Mouse (Mus musculus) E14TG2a.4 (cell line): Measurements from ENCODE around the gene Bcan.

Experiments used
- H3K27me3 ChIP-seq: 2 replicates; pipeline ENCODE4 v1.6.1; 2014; ENCODE audit warnings: low read length, control low read depth; ENCODE audit not compliant: insufficient read depth
- H3K36me3 ChIP-seq: 2 replicates; pipeline ENCODE4 v1.6.1; 2014; ENCODE audit warnings: low read length, control low read depth; ENCODE audit not compliant: insufficient read depth
- H3K4me1 ChIP-seq: replicated peaks from 2 replicates; pipeline ENCODE4 v1.6.1; 2014; ENCODE audit warnings: low read depth, low read length, control low read depth
- H3K4me3 ChIP-seq: replicated peaks from 2 replicates; pipeline ENCODE4 v1.5.1; 2014; ENCODE audit warnings: mild to moderate bottlenecking, low read length
- H3K9me3 ChIP-seq: 2 replicates; pipeline ENCODE4 v1.6.1; 2014; ENCODE audit warnings: low read length, control low read depth
- CTCF ChIP-seq: conservative IDR thresholded peaks from 2 replicates; pipeline ENCODE4 v1.5.1; 2014; ENCODE audit warnings: low read length
- NANOG ChIP-seq: IDR thresholded peaks from 2 replicates; pipeline ENCODE4 v1.6.1; 2014; ENCODE audit warnings: borderline replicate concordance, low read length, mixed read lengths
- POU5F1 ChIP-seq: IDR thresholded peaks from 2 replicates; pipeline ENCODE4 v1.6.1; 2014; ENCODE audit warnings: low read length, borderline replicate concordance

The Bcan gene

DNA sequence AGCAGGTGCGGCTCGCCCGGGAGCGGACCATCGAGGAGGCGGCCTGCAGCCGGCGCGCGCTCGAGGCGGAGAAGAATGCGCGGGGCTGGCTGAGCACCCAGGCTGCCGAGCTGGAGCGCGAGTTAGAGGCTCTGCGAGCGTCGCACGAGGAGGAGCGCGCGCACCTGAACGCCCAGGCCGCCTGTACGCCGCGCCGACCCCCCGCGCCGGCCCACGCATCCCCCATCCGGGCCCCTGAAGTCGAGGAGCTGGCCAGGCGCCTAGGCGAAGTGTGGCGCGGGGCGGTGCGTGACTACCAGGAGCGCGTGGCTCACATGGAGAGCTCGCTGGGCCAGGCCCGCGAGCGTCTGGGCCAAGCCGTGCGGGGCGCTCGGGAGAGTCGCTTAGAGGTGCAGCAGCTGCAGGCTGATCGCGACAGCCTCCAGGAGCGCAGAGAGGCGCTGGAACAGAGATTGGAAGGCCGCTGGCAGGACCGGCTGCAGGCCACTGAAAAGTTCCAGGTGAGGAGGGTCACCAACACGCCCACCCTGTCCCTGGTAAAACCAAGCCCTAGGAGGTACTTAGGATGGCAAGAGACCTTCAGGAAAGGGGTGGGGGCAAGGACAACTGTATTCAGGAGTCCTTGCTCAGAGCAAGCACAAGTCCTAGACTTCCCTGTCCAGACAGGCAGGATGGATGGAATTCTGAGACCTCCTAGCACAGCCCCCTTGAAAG lies 28.4 kb downstream of the Bcan start:
- peaks cover 2% of the 10 kb centered on the region; the same call in 1 of the 2 replicates for H3K9me3 ChIP-seq
- peaks cover 3% of the 10 kb centered on the region; the same call in 1 of the 2 replicates for H3K36me3 ChIP-seq
- no peak for TF ChIP-seq CTCF
- no peak for TF ChIP-seq POU5F1
- no peak for TF ChIP-seq NANOG
- peaks cover 87% of the 10 kb centered on the region for H3K27me3 ChIP-seq
- H3K4me1 ChIP-seq, result peaks cover 54% of the 10 kb centered on the region
- H3K4me3 ChIP-seq, result peak overlapping the region; percentile 79

DNA sequence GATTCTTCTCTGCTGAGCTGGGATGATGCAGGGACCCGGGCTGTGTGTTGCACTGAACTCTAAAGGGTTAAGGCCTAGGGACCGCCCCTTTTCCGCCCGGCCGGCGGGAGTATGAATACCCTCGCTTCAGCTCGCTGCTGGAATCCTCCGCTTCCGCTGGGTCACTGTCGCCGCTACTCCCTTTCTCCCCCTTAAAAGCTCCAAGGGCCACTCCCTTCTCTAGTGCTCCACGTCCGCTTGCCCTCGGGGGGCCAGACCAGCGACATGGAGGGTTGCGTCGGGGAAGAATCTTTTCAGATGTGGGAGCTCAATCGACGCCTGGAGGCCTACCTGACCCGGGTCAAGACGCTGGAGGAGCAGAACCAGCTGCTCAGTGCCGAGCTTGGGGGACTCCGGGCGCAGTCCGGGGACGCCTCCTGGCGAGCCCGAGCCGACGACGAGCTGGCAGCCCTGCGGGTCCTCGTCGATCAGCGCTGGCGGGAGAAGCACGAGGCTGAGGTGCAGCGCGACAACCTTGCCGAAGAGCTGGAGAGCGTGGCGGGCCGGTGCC lies 29.0 kb downstream of the Bcan start, which contains the start of gene Nes:
Gene Nes, plus strand, starts transcription at position 140 of the 550 bp plus-strand sequence.
- H3K36me3 ChIP-seq, result peaks cover 3% of the 10 kb centered on the region; the same call in 1 of the 2 replicates
- peak within 1 kb of the TSS; percentile 79 for H3K4me3 ChIP-seq
- H3K4me1 ChIP-seq, result peaks cover 54% of the 10 kb centered on the region
- peaks cover 84% of the 10 kb centered on the region for H3K27me3 ChIP-seq
- H3K9me3 ChIP-seq, result no peaks in the 10 kb centered on the region
- TF ChIP-seq POU5F1 (no peak), NANOG (no peak), CTCF (no peak)

DNA sequence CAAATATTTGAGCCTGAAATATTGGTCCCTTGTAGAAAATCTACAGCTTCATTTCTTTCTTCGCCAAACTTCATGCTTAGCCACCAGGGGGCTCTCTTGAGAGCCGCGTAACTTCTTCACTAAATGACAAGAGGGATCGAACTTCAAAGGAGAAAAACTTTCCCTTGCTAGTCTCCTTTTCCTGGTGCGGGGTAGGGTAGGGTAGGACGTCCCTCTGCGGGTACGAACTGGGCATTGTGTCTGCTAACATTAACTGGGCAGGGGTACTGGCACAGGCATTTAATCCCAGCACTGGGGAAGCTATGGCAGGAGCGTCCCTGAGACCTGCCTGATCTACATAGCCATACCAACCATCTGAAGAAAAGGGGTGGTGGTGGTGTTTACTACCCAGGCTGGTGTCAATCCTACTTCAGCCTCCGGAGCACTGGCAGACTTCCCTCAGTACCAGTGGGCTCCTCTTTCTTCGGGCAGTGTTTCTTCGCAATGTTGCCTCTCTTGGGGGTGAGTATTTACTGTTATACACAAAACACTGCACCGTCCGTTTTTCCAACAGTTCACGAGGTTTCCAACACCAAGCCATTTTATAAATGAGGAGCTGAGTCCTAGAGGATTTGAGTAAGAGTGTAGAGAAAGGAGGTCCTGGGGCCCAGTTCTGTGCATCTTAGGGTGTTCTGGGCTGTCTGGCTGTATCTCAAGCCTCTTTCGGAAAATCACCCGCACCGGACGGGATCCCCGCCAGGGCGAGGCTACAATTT lies 29.7 kb downstream of the Bcan start:
- TF ChIP-seq CTCF, result peak; percentile 80
- no peak for TF ChIP-seq POU5F1
- peak overlapping the region; percentile 79 for H3K4me3 ChIP-seq
- H3K36me3 ChIP-seq, result peaks cover under 1% of the 10 kb centered on the region; the same call in 1 of the 2 replicates
- H3K9me3 ChIP-seq, result 0 out of 2 replicates have a peak, but pooled peaks cover 2% of the 10 kb centered on the region
- peaks cover 48% of the 10 kb centered on the region for H3K4me1 ChIP-seq
- peaks cover 81% of the 10 kb centered on the region for H3K27me3 ChIP-seq

DNA sequence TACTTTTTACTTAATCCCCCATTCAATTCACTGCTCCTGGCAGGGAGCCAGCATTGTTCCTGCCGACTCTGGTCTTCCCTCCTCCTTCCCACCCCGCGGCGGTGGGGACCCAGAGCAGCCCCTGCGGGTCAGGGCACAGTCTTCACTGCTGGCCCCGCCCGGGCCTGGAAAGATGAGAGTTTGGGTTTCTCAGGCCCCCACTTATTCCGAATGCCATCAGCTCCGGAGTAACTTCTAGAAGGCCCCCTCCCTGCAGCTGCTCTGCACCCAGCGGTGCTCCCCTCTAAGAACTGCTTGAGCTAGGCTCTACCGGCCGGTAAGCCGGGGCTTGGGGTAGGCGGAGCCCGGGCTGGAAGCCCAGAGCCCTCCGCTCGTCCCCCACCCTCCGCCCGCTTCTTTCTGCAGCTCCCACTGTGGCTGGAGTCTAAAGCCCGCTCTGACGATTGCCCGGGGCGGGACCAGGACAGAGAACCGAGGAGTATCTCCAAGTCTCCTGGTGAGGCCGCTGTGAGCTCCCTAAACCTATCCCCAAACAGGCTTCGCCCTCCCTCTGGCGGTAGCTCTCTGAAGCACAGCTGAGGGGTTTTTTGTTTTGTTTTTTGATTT lies 39.3 kb downstream of the Bcan start:
- peaks cover 21% of the 10 kb centered on the region for H3K4me1 ChIP-seq
- H3K36me3 ChIP-seq, result no peaks in the 10 kb centered on the region
- TF ChIP-seq NANOG (no peak), CTCF (peak; percentile 93)
- peaks cover 85% of the 10 kb centered on the region for H3K27me3 ChIP-seq
- 0 out of 2 replicates have a peak, but pooled peaks cover 4% of the 10 kb centered on the region for H3K9me3 ChIP-seq
- peak overlapping the region; percentile 79 for H3K4me3 ChIP-seq

DNA sequence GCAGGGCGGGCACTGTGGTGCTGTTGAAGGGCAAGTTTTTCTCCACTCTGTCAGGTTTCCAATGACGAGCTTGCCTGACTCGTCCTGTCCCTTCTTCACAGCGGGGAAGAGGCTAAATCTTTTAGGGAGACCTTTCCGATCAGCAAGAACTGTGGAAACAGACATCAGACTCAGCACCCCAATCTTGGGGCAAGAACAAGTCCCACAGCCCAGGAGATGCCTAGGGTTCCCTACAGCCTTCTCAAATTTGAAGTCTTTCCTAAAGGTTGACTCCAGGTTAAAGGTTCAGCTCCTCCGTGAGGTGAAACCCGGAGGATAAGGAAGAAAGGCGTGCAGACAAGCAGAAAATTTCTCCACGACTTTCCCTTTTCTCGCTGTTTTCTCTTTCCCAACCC lies 39.8 kb downstream of the Bcan start:
- H3K4me3 ChIP-seq, result peak overlapping the region; percentile 79
- peaks cover 86% of the 10 kb centered on the region for H3K27me3 ChIP-seq
- no peak for TF ChIP-seq POU5F1
- peaks cover 21% of the 10 kb centered on the region for H3K4me1 ChIP-seq
- H3K9me3 ChIP-seq, result 0 out of 2 replicates have a peak, but pooled peaks cover under 1% of the 10 kb centered on the region
- H3K36me3 ChIP-seq, result no peaks in the 10 kb centered on the region

DNA sequence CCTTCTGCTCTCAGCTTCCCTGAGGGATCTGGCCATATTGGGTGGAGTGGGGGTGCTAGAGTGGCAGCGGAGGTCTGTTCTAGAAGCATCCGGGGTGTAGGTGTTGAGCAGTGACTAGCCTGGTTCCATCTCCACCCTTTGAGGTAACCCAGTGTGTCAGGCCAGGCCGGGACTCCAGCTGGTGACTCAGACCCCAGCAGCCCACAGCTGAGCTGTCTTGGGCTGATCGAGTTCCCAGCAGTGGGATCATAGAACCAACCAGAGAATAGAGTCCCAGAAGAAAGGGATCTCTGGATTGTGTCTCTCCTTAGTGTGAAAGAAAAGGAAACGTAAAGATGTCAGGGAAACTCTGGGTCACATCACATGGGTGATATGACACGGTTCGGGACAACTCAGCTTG lies 40.7 kb downstream of the Bcan start:
- Histone ChIP-seq H3K9me3 (no peaks in the 10 kb centered on the region), H3K36me3 (no peaks in the 10 kb centered on the region), H3K4me1 (peaks cover 21% of the 10 kb centered on the region), H3K27me3 (peaks cover 89% of the 10 kb centered on the region), H3K4me3 (no peak overlapping the region)
- TF ChIP-seq CTCF, result no peak
- TF ChIP-seq NANOG, result no peak
- TF ChIP-seq POU5F1, result no peak

DNA sequence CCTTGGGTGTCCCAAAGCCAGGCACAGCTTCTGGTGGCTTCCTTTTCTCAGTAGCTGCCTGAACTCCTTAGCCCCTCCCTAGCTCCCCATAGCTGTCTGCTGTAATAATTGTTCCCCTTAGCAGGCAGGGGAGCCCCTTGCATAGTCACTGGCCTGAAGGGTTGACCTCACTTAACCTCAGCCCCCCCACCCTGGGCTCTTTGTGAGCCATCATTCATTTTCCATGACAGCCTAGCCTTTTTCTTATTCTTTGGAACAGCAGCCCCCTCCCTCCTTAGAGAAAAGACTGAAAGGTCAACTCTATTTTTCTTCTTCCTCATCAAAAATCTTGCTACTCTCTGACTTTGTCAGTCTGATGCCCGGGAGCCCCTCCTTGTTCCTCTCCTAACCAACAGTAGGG lies 41.1 kb downstream of the Bcan start:
- peaks cover 89% of the 10 kb centered on the region for H3K27me3 ChIP-seq
- H3K4me3 ChIP-seq, result no peak overlapping the region
- TF ChIP-seq CTCF (no peak), NANOG (no peak), POU5F1 (no peak)
- H3K36me3 ChIP-seq, result no peaks in the 10 kb centered on the region
- peaks cover 21% of the 10 kb centered on the region for H3K4me1 ChIP-seq
- no peaks in the 10 kb centered on the region for H3K9me3 ChIP-seq

DNA sequence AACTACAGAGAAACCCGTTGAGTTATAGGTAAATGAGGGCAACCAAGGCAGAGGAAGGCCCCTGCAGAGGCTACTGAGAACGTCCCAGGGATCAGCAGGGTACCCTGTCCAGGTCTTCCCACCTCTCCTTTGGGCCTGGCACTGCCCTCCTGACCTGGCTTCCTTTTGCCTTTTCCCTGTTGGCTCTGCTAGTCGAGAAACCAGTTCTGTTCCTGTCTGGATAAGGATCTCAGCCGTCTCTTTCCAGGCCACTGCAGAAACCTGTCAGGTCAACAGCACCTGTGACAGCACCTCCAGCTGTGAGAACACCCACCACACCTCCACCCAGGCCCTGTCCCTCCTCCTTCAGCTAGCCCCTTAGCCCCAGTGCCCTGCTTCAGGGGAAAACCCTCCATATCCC lies 41.6 kb downstream of the Bcan start:
- Histone ChIP-seq H3K4me3 (no peak overlapping the region), H3K36me3 (peaks cover 1% of the 10 kb centered on the region; the same call in 1 of the 2 replicates), H3K27me3 (peaks cover 89% of the 10 kb centered on the region), H3K9me3 (no peaks in the 10 kb centered on the region), H3K4me1 (peaks cover 23% of the 10 kb centered on the region)
- TF ChIP-seq POU5F1, result no peak
- TF ChIP-seq CTCF, result no peak
- TF ChIP-seq NANOG, result no peak
